8 mouse cellular contexts compared by ENCODE assay signal in genomic region chr2:76866928-76867327, GRCm38 (mm10).
DNase-seq lines count a peak whose midpoint lies in the region; TF ChIP-seq lines count a peak whose summit lies in the region.

No protein-coding gene starts in this region.

- DNase-seq in gastrocnemius, adult 2 months: no peak
- no peak for DNase-seq in gastrocnemius, postnatal 10 days
- DNase-seq in right cerebral cortex, adult 2 months (ENCODE audit: low spot score in 2 of 2): peak; percentile 6 to 15
- no peak for DNase-seq in right cerebral cortex, postnatal 25 days
- DNase-seq in embryo, embryonic 10.5 days (ENCODE audit: low spot score): peak; percentile 73
- DNase-seq in retina, postnatal 1 day: peak; percentile 66
- no peak for DNase-seq in urinary bladder, postnatal 25 days (ENCODE audit: low spot score)
- no peak for DNase-seq in heart, adult 18-20 months

- no peak overlapping the region for H3K4me3 ChIP-seq in gastrocnemius, adult 2 months

- H3K27ac ChIP-seq in gastrocnemius, adult 2 months: no peak overlapping the region

- intact Hi-C loops in gastrocnemius, adult 2 months (cut with DNase I): no loop called here

- TF ChIP-seq CTCF in gastrocnemius, adult 2 months (IDR thresholded peaks at IDR 0.05): peak; percentile 74

Comparison
In these comparisons a context has a peak if more than half of its experiments do, and no peak if none do; other contexts are left out.
1. DNase-seq: peak in right cerebral cortex, adult 2 months (2 of 2), embryo, embryonic 10.5 days (single experiment) and retina, postnatal 1 day (single experiment); none in gastrocnemius, adult 2 months (single experiment), gastrocnemius, postnatal 10 days (single experiment), right cerebral cortex, postnatal 25 days (single experiment), urinary bladder, postnatal 25 days (single experiment) and heart, adult 18-20 months (0 of 2).